Mouse (Mus musculus): ENCODE measurements around the gene Fbxo46. TPM values are rescaled to one million over a fixed set of nuclear protein-coding genes. Genes with fewer than 3 reads are reported as not detected.

The Fbxo46 gene
- polyA plus RNA-seq, 1 experiment from 2014 or later: 16.3 TPM

DNA sequence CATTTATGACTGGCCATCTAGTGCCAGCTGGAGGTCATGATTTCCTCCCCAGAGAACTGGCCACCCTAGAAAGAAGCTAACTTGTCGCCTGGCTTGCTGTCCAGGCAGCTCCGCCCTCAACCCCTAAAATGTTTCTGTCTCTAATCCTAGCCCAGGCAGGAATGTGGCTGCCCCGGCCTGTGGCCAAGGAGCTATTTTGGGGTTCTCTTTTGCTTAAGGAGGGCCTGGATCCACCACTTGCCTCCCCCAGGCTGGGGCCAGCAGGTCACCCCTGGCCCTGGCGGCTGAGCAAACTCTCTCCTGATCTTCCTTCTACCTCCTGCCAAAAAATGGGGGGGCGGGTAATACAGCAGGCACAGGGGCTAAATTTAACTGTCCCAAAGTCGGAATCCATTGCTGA, 36.6 kb upstream of the Fbxo46 start:
- peak overlapping the region; percentile 76 for H3K27ac ChIP-seq
- 40% methylated on average over 6 of the region's 6 CpGs for WGBS
- H3K27me3 ChIP-seq: no peaks in the 10 kb centered on the region
- peak overlapping the region; percentile 55 for H3K4me2 ChIP-seq
- H3K9me3 ChIP-seq (replicated peaks): no peaks in the 10 kb centered on the region
- H3K4me3 ChIP-seq (replicated peaks): 0 out of 2 replicates have a peak overlapping the region, but pooled peaks have one; percentile 39
- H3K36me3 ChIP-seq: peaks cover 67% of the 10 kb centered on the region
- ATAC-seq (replicated peaks; ENCODE audit: low FRiP score): no peak
- no peak overlapping the region for H3K9ac ChIP-seq
- peaks cover 64% of the 10 kb centered on the region for H3K4me1 ChIP-seq

DNA sequence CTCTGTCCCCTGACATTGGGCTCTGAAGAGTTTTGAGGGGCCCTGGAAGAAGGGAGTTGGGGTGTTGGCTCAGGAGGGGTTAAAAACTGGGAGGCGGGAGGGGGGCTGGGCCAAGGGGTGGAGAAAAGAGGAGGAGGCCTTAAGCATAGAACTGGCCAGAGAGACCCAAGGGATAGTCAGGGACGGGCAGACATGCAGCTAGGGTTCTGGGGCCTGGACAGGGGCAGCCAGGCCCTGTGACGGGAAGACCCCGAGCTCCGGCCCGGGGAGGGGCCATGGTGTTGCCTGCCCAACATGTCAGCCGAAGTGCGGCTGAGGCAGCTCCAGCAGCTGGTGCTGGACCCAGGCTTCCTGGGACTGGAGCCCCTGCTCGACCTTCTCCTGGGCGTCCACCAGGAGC, 36.0 kb upstream of the Fbxo46 start, which contains the start of gene Dmpk:
Dmpk (plus strand) TSS at position 149 of the 400 bp plus-strand sequence.
- Histone ChIP-seq H3K36me3 (peaks cover 67% of the 10 kb centered on the region), H3K4me1 (peaks cover 61% of the 10 kb centered on the region), H3K9ac (0 out of 2 replicates have a peak within 1 kb of the TSS, but pooled peaks have one; percentile 26), H3K27ac (peak within 1 kb of the TSS; percentile 76), H3K27me3 (no peaks in the 10 kb centered on the region), H3K4me2 (peak within 1 kb of the TSS; percentile 55), H3K4me3 (replicated peaks) (peak within 1 kb of the TSS; percentile 39), H3K9me3 (replicated peaks) (no peaks in the 10 kb centered on the region)
- 30% methylated on average over 10 of the region's 10 CpGs for WGBS
- peak; percentile 43; the same call in 1 of the 2 replicates for ATAC-seq (replicated peaks; ENCODE audit: low FRiP score)

GRCm38 (mm10) chr7:19084277-19084771, 35.3 kb upstream of the Fbxo46 start:
- peaks cover 57% of the 10 kb centered on the region for H3K4me1 ChIP-seq
- H3K9ac ChIP-seq: 0 out of 2 replicates have a peak overlapping the region, but pooled peaks have one; percentile 26
- no peak for ATAC-seq (replicated peaks; ENCODE audit: low FRiP score)
- peak overlapping the region; percentile 76 for H3K27ac ChIP-seq
- H3K4me2 ChIP-seq: peak overlapping the region; percentile 55
- H3K9me3 ChIP-seq (replicated peaks): no peaks in the 10 kb centered on the region
- 50% methylated on average over 6 of the region's 6 CpGs for WGBS
- H3K36me3 ChIP-seq: peaks cover 66% of the 10 kb centered on the region
- peak overlapping the region; percentile 39 for H3K4me3 ChIP-seq (replicated peaks)
- no peaks in the 10 kb centered on the region for H3K27me3 ChIP-seq

GRCm38 (mm10) chr7:19084921-19085473, 34.7 kb upstream of the Fbxo46 start:
- no peak overlapping the region for H3K9ac ChIP-seq
- H3K27ac ChIP-seq: peak overlapping the region; percentile 75
- H3K4me2 ChIP-seq: peak overlapping the region; percentile 55
- peak overlapping the region; percentile 19 for H3K4me3 ChIP-seq (replicated peaks)
- ATAC-seq (replicated peaks; ENCODE audit: low FRiP score): no peak
- no peaks in the 10 kb centered on the region for H3K9me3 ChIP-seq (replicated peaks)
- 15% methylated on average over 9 of the region's 9 CpGs for WGBS
- peaks cover 56% of the 10 kb centered on the region for H3K4me1 ChIP-seq
- H3K36me3 ChIP-seq: peaks cover 65% of the 10 kb centered on the region
- no peaks in the 10 kb centered on the region for H3K27me3 ChIP-seq

DNA sequence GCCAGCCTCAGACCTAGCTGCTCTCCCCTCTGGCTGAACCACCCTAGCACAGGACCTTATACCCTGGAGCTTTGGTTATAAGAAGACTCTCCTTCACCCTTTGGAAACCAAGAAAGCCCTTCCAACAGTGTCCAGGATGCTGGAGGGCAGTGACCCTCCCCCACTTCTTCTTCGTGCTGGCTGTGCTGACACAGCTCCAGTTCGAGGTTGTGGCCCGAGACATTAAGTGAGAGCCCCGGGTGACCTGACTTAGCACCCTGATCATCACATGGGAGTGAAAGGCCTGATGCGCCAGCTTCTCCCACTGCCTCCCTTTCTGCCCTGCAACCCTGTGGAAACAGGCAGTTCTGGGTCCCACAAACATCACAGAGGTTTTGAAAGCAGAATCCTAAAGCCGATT, 34.2 kb upstream of the Fbxo46 start:
- ATAC-seq (replicated peaks; ENCODE audit: low FRiP score): no peak
- 2% methylated on average over 6 of the region's 6 CpGs for WGBS
- peaks cover 64% of the 10 kb centered on the region for H3K36me3 ChIP-seq
- no peaks in the 10 kb centered on the region for H3K27me3 ChIP-seq
- no peak overlapping the region for H3K9ac ChIP-seq
- H3K4me2 ChIP-seq: peak overlapping the region; percentile 55
- H3K4me3 ChIP-seq (replicated peaks): peak overlapping the region; percentile 19
- peak overlapping the region; percentile 75 for H3K27ac ChIP-seq
- H3K9me3 ChIP-seq (replicated peaks): no peaks in the 10 kb centered on the region
- peaks cover 56% of the 10 kb centered on the region for H3K4me1 ChIP-seq

GRCm38 (mm10) chr7:19086042-19086441, 33.6 kb upstream of the Fbxo46 start:
- Histone ChIP-seq H3K9me3 (replicated peaks) (no peaks in the 10 kb centered on the region), H3K27ac (peak overlapping the region; percentile 75), H3K27me3 (no peaks in the 10 kb centered on the region), H3K4me1 (peaks cover 56% of the 10 kb centered on the region), H3K36me3 (peaks cover 63% of the 10 kb centered on the region), H3K4me2 (peak overlapping the region; percentile 55), H3K4me3 (replicated peaks) (peak overlapping the region; percentile 19), H3K9ac (no peak overlapping the region)
- peak; percentile 45 for ATAC-seq (replicated peaks; ENCODE audit: low FRiP score)
- 11% methylated on average over 14 of the region's 14 CpGs for WGBS

DNA sequence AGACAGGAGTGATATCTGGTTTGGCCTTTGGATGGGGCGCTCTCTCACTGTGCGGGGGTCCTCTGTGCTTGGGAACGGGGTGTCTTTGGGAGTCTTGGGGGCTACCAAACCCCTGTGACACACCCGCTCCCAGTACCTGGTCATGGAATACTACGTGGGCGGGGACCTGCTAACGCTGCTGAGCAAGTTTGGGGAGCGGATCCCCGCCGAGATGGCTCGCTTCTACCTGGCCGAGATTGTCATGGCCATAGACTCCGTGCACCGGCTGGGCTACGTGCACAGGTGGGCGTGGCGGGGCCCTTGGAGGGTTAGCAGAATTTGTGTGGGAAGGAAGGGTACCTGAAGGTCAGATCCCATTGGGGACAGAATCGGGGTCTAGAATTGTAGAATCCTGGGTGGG, 32.9 kb upstream of the Fbxo46 start:
- ATAC-seq (replicated peaks; ENCODE audit: low FRiP score): no peak
- H3K9me3 ChIP-seq (replicated peaks): no peaks in the 10 kb centered on the region
- H3K4me1 ChIP-seq: peaks cover 57% of the 10 kb centered on the region
- H3K4me3 ChIP-seq (replicated peaks): no peak overlapping the region
- no peak overlapping the region for H3K9ac ChIP-seq
- no peak overlapping the region for H3K4me2 ChIP-seq
- H3K27ac ChIP-seq: no peak overlapping the region
- peaks cover 58% of the 10 kb centered on the region for H3K36me3 ChIP-seq
- WGBS: 67% methylated on average over 18 of the region's 18 CpGs
- 0 out of 2 replicates have a peak, but pooled peaks cover 6% of the 10 kb centered on the region for H3K27me3 ChIP-seq

GRCm38 (mm10) chr7:19088813-19089212, 30.8 kb upstream of the Fbxo46 start:
- ATAC-seq (replicated peaks; ENCODE audit: low FRiP score): no peak
- Histone ChIP-seq H3K4me3 (replicated peaks) (no peak overlapping the region), H3K27ac (no peak overlapping the region), H3K36me3 (peaks cover 47% of the 10 kb centered on the region), H3K4me1 (peaks cover 56% of the 10 kb centered on the region), H3K9ac (no peak overlapping the region), H3K9me3 (replicated peaks) (no peaks in the 10 kb centered on the region), H3K4me2 (no peak overlapping the region), H3K27me3 (0 out of 2 replicates have a peak, but pooled peaks cover 8% of the 10 kb centered on the region)
- 42% methylated on average over 10 of the region's 10 CpGs for WGBS

DNA sequence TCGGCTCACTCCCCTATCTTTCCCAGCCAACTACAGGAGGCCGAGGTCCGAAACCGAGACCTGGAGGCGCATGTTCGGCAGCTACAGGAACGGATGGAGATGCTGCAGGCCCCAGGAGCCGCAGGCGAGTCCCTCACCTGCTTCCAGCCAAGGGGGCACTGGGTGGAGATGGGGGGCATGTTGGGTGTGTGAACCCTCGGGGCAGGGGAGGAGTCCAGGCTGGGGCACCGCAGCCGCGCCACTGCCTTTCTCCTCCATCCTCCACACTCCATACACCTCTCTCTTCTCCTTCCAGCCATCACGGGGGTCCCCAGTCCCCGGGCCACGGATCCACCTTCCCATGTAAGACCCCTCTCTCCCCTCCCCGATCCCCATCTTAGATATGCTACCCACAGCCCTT, 27.7 kb upstream of the Fbxo46 start:
- peaks cover 44% of the 10 kb centered on the region for H3K4me1 ChIP-seq
- no peak for ATAC-seq (replicated peaks; ENCODE audit: low FRiP score)
- peak overlapping the region; percentile 49; the same call in 1 of the 2 replicates for H3K9ac ChIP-seq
- no peaks in the 10 kb centered on the region for H3K9me3 ChIP-seq (replicated peaks)
- peaks cover 46% of the 10 kb centered on the region for H3K36me3 ChIP-seq
- peak overlapping the region; percentile 95 for H3K4me2 ChIP-seq
- 46% methylated on average over 17 of the region's 17 CpGs for WGBS
- H3K4me3 ChIP-seq (replicated peaks): peak overlapping the region; percentile 85
- H3K27ac ChIP-seq: peak overlapping the region; percentile 99
- 0 out of 2 replicates have a peak, but pooled peaks cover 8% of the 10 kb centered on the region for H3K27me3 ChIP-seq

DNA sequence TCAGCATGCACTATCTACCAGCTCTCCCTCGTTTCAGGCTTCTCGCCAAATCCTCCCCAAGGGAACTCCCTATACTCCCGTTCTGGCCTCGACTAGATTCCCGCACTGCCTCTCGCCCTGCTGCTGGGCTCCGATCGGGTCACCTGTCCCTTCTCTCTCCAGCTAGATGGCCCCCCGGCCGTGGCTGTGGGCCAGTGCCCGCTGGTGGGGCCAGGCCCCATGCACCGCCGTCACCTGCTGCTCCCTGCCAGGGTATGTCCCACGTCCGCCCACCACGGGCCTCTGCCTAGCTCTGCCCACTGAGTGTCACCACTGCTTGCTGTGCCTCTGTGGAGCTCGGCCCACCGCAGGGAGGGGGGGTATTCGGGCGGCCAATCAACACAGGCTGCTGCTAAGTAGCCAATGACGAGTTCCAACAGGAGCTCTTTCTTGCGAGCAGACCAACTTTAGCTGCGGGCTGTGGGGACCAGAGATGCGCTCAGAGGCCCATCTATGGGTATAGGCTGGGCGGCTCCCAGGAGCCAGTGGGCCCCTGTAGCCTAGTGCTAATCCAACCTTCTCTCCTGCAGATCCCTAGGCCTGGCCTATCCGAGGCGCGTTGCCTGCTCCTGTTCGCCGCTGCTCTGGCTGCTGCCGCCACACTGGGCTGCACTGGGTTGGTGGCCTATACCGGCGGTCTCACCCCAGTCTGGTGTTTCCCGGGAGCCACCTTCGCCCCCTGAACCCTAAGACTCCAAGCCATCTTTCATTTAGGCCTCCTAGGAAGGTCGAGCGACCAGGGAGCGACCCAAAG, 27.1 kb upstream of the Fbxo46 start:
- Histone ChIP-seq H3K36me3 (peaks cover 46% of the 10 kb centered on the region), H3K4me3 (replicated peaks) (peak overlapping the region; percentile 85), H3K9me3 (replicated peaks) (no peaks in the 10 kb centered on the region), H3K27ac (peak overlapping the region; percentile 99), H3K9ac (peak overlapping the region; percentile 49), H3K4me1 (peaks cover 51% of the 10 kb centered on the region), H3K4me2 (peak overlapping the region; percentile 95), H3K27me3 (0 out of 2 replicates have a peak, but pooled peaks cover 8% of the 10 kb centered on the region)
- peak; percentile 54 for ATAC-seq (replicated peaks; ENCODE audit: low FRiP score)
- 6% methylated on average over 38 of the region's 38 CpGs for whole genome bisulfite sequencing

GRCm38 (mm10) chr7:19093174-19093521, 26.5 kb upstream of the Fbxo46 start:
- no peaks in the 10 kb centered on the region for H3K9me3 ChIP-seq (replicated peaks)
- peak; percentile 50 for ATAC-seq (replicated peaks; ENCODE audit: low FRiP score)
- H3K4me2 ChIP-seq: peak overlapping the region; percentile 95
- under 1% methylated on average over 13 of the region's 15 CpGs for whole genome bisulfite sequencing
- H3K4me3 ChIP-seq (replicated peaks): peak overlapping the region; percentile 85
- H3K36me3 ChIP-seq: peaks cover 44% of the 10 kb centered on the region
- H3K9ac ChIP-seq: peak overlapping the region; percentile 49; the same call in 1 of the 2 replicates
- H3K27ac ChIP-seq: peak overlapping the region; percentile 99
- H3K27me3 ChIP-seq: 0 out of 2 replicates have a peak, but pooled peaks cover 8% of the 10 kb centered on the region
- peaks cover 54% of the 10 kb centered on the region for H3K4me1 ChIP-seq
